Mouse (Mus musculus) cerebellum, adult (tissue): ENCODE data around the gene Ttll1.

Experiments
- ATAC-seq: cut with Nextera tagmentation; 2 replicates; pipeline ENCODE4 v1.9.2; 2017; ENCODE audit warnings: mild to moderate bottlenecking, moderate library complexity, mixed read lengths; ENCODE audit not compliant: insufficient number of reproducible peaks, low FRiP score, low TSS enrichment

Ttll1 gene

DNA sequence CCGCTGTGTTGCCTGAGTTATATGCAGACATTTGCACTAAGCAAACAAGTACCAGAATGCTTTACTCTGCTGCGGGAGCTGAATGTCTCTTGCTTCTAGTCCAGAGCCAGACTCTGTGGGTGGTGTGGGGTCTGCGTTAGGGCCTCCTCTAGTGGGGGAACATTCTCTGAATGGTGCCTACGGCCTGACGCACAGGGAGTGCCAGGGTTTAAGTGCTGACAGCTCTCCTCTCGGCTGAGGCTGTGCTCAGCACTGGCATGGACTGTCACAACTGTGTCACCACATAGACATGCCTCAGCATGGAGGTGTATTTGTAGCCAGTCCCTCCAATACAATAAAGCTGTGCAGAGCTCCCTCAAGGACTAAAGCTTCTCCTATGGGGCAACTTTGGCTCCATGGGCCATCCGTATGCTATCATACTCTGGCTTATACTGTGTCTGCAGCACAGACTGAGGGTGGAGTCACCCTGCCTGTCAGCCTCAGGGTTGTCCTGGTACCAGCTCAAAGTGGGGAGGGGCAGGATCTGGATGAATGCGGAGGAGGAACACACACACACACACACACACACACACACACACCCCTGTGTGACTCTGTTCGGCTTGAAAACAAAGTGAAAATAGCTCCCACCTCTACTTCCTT is 23.1 kb downstream of the Ttll1 start:
- no peak for ATAC-seq

DNA sequence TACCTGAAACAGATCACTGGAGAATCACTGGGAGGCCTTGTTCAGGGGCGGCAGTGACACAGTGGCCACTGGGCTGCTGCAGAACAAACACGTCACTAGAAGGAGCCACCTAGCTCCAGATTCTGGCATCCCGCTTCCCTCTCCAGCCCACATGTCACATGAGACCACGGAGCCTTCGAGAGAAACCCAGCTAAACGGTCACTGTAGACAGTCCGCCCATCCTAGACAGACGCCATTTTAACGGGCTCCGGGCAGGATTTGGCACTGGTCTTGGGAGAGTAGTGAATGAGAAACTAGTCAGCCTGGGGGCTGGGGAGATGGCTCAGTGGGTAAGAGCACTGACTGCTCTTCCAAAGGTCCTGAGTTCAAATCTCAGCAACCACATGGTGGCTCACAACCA is 26.4 kb downstream of the Ttll1 start:
- no peak for ATAC-seq

DNA sequence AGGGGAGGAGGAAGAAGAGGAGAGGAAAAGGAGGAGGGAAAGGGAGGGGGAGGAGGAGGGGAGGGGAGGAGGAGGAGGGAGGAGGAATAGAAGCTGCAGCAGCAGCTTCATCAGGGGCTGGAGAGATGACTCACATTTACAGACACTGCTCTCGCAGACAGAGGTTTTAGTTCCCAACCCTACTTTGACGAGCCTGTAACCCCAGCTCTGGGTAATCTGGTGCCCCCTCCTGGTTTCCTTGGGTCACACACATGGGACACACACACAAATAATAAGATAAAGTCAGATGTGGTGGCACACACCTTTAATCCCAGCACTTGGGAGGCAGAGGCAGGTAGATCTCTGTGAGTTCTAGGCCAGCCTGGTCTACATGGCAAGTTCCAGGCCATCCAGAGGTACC is 27.2 kb downstream of the Ttll1 start:
- no peak for ATAC-seq

DNA sequence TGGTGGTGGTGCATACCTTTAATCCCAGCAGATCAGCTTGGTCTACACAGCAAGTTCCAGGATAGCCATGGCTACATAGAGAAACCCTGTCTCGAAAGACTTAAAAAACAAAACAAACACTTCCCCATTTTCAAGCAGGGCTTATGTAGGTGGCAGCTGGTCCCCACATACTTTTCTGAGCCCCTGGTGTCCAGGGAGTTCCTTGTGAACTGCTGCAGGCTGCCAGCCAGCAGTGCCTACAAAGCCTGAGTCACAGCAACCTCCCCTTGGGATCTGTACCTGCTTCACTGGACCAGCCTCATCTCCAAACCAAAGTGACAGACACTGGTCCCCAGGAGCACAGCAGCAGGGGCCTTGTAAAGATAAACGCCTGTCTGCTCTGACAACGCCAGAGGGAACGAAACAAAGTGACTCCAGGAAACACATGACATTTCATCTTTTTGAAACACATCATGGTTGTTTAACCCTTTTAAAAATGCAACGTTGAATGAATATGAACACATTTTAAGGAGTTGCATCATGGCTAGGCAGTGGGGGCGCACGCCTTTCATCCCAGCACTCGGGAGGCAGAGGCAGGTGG is 28.0 kb downstream of the Ttll1 start:
- no peak for ATAC-seq

DNA sequence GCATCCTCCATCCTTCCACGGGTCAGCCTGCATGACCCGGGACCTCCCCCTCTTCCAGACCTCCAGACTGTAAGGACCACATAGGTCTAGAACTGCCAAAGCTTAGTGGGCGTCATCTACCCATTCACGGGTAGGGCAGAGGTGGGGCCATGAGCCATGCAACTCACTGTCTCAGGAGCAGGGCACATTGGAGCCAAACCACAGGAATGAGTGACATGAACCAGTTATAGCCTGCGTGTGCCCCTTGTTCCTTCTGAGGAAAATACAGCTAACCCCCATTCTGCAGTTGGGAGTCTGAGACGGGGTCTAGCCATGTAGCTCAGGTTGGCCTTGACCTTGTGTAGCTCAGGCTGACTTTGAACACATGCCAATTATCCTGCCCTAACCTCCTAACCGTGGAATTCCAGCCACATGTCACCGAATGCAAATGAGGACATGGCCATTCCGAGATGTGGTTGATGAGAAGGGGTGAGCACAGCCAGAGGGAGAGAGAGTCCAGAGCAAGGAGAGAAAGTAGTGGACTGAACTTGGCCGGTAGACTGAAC is 29.4 kb downstream of the Ttll1 start:
- no peak for ATAC-seq

DNA sequence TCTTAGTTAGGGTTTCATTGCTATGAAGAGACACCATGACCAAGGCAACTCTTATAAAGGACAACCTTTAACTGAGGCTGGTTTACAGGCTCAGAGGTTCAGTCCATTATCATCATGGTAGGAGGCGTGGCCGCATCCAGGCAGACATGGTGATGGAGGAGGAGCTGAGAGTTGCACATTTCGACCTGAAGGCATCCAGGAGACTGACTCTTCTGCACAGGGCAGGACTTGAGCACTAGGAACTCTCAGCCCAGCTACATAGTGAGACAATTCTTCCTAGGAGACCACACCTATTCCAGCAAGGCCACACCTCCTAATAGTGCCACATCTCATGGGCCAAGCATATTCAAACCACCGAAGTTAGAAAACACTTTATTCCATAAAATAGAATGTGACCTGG is 30.9 kb downstream of the Ttll1 start:
- no peak for ATAC-seq

DNA sequence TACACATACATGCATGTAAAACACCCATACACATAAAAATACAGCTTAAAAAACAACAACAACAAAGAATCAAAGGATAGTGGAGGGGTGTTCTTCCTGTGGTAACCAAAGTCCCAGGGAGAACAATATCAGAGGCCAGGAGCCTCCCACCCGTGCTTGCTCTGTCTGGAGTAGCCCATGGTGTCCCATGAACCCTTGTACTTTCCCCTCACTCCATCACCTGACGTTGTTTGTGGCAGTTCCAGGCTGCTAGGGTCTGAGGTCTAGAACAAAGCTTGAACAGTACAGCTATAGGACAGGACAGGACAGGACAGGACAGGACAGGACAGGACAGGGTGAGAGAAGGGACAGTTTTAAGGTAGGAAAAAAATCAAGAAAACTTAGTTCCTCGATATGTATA is 32.6 kb downstream of the Ttll1 start:
- no peak for ATAC-seq

DNA sequence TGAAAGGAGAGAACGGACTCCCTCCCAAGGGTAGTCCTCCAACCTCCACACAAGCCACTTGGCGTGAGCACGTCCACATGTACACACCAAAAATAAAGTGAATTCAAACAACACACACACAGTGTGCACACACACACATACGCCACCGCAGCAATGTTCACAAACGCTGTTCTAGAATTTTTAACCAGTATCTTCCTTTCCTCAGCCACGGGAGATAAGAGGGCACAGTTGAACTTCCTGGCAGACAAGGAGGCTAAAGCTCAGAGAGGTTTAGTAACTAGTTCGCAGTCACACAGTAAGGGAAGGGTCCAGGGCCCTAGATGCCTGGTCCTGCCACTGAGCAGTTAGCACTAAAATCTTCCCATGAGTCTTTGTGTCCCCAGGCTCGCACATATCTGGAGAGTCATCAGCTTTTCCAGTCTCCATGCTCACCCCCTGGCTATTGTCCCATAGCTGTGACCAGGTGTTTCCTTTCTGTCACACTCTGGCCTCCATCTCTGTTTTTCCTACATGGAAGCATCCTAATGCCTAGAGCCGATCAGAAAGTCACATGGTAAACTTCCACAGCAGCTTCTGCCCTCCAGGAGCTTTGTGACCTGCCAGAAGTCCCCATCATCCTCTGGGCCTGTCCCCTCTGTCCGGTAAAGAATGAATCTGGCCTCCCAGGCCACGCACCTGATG is 34.0 kb downstream of the Ttll1 start:
- ATAC-seq: no peak

DNA sequence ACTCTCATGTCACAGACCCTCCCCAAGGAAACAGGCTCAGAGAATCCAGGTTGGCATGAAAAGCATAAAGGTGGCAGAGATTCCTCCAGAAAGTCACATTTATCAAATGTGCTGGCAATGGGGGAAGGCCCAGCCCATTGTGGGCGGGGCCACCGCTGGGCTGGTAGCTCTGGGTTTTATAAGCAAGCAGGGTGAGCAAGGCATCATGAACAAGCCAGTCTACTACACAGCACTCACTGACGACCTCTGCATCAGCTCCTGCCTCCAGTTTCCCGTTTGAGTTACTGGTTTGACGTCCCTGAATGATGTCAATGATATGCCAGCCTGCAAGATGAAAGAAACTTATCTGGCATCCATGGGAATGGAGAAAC is 36.2 kb downstream of the Ttll1 start:
- no peak for ATAC-seq

DNA sequence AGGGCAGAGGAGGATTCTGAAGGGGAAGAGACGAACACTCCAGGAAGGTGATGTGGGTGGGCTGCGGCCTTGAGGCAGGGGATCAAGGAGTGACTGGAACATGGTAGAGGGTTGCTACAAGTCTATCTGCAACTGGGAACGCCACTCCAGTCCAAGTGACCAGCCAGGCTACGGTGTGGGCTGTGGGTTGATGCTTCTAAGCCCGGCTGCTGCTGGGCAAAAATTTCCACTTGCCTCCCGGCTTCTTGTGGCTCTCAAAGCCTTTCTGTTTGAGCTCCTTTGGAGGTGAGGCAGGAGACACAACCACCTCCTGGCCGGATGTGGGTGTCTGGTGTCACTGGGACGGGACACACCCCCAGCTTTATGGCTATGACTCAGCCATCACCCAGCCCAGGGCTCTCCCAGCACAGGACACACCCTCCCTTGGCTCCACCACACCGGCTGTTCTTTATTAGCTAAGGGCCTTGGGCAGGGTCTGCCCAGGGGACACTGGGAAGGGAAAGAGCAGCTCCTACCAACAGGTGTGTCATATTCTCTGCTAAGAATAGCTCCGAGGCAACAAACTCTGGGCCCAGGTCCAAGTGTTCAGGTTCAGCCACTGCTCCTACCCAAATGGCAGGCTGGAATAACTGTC is 36.7 kb downstream of the Ttll1 start:
- ATAC-seq: no peak

DNA sequence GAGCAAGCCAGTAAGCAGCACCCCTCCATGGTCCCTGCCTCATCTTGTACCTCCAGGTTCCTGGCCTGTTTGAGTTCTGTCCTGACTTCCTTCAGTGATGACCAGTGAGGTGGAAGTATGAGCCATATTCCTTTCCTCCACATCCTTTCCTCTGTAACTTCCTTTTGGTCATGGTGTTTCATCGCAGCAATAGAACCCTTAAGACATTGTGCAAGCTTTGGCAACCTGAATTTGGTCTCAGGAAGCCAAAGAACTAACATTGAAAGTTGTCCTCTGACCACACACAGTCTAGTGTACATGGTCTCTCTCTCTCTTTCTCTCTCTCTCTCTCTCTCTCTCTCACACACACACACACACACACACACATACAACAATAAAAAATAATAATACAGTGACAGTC is 37.4 kb downstream of the Ttll1 start:
- no peak for ATAC-seq

DNA sequence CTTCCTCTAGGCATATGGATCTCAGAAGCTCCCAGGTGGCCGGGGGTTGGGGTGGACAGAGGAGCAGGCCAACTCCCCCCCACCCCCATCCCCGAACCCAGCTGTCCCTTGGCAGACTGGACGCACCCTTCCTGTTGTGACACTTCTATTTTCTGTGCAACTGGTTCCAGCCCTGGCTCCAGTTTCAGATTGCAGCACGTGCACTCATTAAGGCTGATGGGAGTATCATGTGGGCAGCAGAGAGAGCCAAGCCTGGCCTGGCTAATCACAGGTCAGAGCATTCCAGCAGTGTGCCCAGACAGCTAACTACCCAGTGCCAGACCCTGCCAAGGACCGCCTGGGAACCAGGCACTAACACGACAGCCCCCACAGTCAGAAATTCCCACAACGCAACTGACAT is 39.2 kb downstream of the Ttll1 start:
- ATAC-seq: no peak

DNA sequence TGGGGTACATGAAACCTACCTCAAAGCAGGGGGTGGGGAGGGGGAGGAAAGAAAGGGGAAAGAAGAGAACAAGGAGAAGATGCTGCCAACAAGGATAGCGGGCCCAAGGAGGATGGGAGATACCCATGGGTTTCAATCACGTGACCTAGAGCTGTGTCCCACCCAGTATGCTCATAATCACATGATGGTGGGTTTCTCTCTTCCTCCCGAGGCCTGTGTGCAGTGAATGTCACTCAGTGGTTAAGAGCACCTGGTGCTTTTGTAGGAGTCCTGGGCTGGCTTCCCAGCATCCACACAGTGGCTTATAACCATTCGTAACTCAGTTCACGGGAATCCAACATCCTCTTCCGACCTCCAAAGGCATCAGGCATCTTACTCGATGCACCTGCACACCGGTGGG is 40.2 kb downstream of the Ttll1 start:
- ATAC-seq: no peak

DNA sequence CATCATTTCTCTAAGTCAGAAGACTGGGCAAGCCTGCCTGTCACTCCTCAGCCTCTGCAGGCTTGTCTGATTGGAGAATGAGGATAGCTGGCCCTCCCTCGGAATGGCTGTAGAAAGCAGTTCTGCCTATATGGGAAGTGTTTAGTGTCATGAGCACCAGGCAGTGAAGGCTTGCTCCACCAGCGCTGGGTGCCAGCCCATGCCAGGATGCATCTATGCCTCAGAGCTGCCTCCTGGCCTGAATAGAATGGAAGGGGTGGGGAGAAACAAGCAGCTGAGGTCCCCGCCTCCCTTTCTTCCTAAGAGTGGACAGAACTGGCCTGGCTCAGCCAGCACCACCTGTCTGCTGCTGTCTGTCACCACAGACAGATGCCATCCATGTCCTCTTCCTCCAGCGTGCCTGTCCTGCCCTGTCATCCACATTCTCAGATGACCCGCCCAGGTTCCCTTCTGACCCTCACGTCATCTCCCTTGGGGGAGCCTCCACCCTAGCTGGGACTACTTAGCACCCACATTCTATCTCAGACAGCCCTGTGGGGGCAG is 41.3 kb downstream of the Ttll1 start:
- ATAC-seq: no peak

DNA sequence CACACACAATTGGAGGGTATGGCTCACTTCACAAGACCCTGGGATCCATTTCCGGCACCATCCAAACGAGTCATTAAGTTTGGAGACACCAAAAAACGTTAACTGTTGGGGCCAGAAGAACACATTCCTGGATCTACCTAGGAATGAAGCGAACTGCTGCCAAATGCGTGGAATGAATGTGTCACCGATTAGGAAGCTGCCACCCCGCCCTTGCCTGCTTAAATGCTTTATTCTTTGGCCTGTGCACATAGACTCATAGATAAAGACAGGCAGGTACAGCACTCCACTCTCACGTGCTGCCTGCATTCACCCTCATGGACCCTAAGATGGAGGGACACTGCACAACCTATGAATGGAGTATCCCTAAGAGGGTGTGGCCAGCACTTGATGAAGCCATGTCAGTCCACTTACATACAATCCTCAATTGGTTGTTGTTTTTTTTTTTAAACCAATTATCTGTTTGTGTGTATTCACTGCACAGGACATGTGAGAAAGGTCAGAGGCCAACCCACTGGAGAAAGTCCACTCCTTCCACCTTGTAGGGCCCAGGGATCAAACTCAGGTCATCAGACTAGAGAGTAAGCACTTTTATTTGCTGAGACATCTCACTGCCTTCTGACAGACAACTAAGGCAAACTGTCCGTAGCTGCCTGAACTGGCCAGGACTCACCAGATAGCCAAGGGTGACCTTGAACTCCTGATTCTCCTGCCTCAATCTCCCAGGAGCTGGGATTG is 43.3 kb downstream of the Ttll1 start:
- no peak for ATAC-seq

DNA sequence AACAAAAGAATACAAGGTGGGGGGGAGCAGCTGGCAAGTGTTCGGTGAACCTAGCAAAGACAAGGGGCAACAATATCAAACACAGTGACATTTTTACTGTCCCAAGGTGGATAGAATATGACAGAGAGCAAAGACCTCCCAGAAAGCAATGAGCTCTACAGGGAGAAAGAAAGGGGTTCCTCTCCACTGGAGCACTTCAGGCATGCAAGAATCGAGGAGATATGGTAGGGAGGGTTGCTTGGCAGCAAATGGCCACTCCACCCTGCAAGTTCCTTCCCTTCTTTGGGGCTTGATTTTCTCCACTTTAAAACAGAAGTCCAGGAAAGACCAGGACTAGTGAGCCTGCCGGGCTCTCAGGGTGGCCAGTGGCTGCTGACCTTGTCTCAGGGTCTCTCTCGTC is 44.4 kb downstream of the Ttll1 start:
- ATAC-seq: no peak

DNA sequence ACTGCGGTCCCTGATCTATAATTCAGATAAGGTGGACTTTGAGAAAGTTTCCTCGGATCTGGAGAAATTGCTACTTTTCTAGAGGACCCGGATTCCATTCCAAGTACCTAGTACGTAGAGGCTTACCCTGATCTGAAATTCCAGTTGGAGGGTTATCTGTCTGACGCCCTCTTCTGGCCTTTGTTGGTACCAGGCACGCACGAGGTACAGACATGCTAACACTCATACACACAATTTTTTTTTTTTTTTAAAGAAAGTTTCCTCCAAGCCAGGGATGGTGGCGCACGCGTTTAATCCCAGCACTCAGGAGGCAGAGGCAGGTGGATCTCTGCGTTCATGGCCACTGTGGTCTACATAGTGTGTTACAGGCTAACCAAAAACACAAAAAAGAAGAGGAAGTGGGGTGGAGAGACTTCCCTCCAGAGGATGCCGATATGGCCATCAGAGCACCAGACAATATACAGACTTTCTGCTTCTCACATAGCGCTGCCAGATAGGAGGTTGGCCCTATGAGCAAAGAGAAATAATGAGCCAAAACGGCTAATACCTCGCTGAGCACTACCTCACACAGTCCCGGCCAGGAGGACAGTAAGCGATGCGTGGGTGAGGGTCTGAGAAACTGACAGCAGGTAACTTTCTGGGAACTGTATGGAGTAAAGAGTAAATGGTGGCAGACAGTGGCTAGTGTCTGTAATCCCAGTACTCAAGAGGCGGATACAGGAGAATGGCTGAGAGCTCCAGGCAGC is 45.6 kb downstream of the Ttll1 start:
- ATAC-seq: no peak

DNA sequence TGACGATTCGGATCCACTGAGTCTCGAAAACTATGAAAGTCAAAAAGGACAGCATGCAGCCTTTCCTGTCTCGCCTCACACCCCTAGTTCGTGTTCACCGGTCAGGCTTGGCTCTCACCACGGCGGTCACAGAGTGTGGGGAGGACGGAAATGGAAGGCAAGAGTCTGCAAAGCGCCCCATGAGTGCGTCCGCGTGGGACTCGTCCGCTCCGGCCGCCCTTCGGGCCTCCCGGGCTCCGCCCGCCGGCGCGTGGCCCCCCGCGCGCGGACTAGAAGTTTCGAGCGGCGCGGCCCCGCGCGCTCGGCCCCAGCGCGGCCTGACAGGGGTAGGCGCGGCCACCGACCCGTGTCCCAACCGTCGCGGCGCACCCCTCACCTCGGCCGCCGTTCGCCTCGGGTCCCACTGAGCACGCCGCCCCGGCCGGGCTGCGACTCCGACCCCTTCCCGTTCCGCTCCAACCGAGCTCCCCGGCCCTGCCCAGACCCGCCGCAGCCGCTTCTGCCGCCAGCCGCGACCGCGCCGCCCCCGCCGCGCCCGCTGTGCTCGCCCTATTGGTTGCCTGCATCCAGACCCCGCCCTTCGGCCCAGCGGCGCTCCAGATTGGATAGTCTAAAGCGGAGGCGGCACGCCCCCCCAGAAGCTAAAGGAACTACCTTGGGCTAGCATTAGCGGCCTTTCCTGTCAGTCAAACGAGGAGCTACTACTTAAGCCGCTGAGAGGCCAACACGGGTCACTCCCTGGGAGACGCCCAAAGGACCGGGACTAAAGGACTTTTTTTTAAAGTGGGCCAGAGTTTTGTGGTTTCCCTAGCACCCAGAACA is 46.4 kb downstream of the Ttll1 start, which contains the start of gene Pacsin2:
Gene Pacsin2, minus strand, starts transcription at position 524 of the 822 bp plus-strand sequence.
- ATAC-seq: peak; percentile 87
